In genomic region chr2:139093487-139094066, GRCm38 (mm10) we compare ENCODE assay signal across 18 mouse cellular contexts.
"Had no signal": no experiment of that assay in that cellular context is flagged by ENCODE, and none has a peak within 500 bp of the region (broad histone marks: within the 10 kb centered on the region; RNA-seq: fewer than 3 reads in every experiment).

No protein-coding gene starts in this region.

- H3K9ac ChIP-seq: liver, postnatal 0 days; lung, embryonic 15.5 days; midbrain, embryonic 13.5 days; midbrain, embryonic 15.5 days; neural tube, embryonic 12.5 days; stomach, embryonic 15.5 days had no signal

- H3K36me3 ChIP-seq: lung, embryonic 15.5 days; midbrain, embryonic 13.5 days; midbrain, embryonic 15.5 days; neural tube, embryonic 12.5 days; stomach, embryonic 15.5 days had no signal

- H3K27me3 ChIP-seq: lung, embryonic 15.5 days; megakaryocyte, embryonic 14.5 days; midbrain, embryonic 13.5 days; midbrain, embryonic 15.5 days; neural tube, embryonic 12.5 days; stomach, embryonic 15.5 days had no signal

- H3K4me1 ChIP-seq: lung, embryonic 15.5 days; megakaryocyte, embryonic 14.5 days; midbrain, embryonic 13.5 days; midbrain, embryonic 15.5 days; neural tube, embryonic 12.5 days; stomach, embryonic 15.5 days had no signal

- H3K4me2 ChIP-seq: lung, embryonic 15.5 days; midbrain, embryonic 11.5 days; midbrain, embryonic 13.5 days; midbrain, embryonic 15.5 days; neural tube, embryonic 12.5 days; stomach, embryonic 15.5 days had no signal

- H3K4me3 ChIP-seq: lung, embryonic 15.5 days; megakaryocyte, embryonic 14.5 days; midbrain, embryonic 13.5 days; midbrain, embryonic 15.5 days; neural tube, embryonic 12.5 days; stomach, embryonic 15.5 days had no signal

- ATAC-seq: liver, postnatal 0 days; lung, postnatal 0 days; midbrain, embryonic 13.5 days; midbrain, embryonic 15.5 days had no signal

- DNase-seq: liver, postnatal 0 days; lung, adult 2 months; lung, postnatal 14 days; lung, postnatal 36 days; right cerebral cortex, postnatal 14 days; thymus, adult 2 months; thymus, postnatal 25 days; thymus, postnatal 4 days had no signal

- H3K27ac ChIP-seq: lung, embryonic 15.5 days; macrophage; midbrain, embryonic 13.5 days; midbrain, embryonic 15.5 days; neural tube, embryonic 12.5 days; stomach, embryonic 15.5 days; stomach, postnatal 0 days had no signal

- H3K9me3 ChIP-seq: lung, embryonic 15.5 days; midbrain, embryonic 13.5 days; midbrain, embryonic 15.5 days; neural tube, embryonic 12.5 days; stomach, embryonic 15.5 days had no signal
